Mouse (Mus musculus) thymus, postnatal 14 days (tissue): Measurements from ENCODE around the gene Olfr356.

Source experiments
- DNase-seq: peaks from one replicate; pipeline ENCODE4 v3.0.0; 2021

Gene Olfr356

GRCm38 (mm10) chr2:36936821-36937220, at the start of gene Olfr356:
Gene Olfr356, plus strand, starts transcription at chr2:36937121.
- DNase-seq, result no peak

DNA sequence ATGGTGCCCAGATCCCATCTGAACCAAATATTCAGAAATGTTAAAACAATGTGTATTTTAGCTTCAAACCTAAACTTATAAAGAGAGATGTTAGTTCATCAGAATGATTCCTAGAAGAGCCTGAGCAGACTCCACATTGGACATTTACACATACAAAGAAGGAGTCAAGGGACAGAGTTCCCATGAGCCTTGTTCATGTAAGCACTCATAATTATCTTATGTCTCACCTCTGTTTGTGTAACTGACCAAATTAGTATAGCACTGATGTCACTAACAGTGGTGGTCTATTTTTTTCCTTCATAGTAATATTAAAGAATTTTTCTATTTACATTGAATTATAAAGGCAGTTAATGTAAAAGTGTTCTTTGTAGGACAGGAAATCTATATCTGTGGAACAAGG, 44.1 kb upstream of the Olfr356 start, which contains the start of gene Olfr353:
Olfr353 (minus strand) TSS at position 101 of the 400 bp plus-strand sequence.
- DNase-seq, result no peak

GRCm38 (mm10) chr2:36897114-36897513, 39.8 kb upstream of the Olfr356 start:
- no peak for DNase-seq

- no peak for DNase-seq
Measured at GRCm38 (mm10) chr2:36905380-36905779, 31.5 kb upstream of the Olfr356 start, which contains the start of gene Olfr354. Gene Olfr354, plus strand, starts transcription at chr2:36905680.

GRCm38 (mm10) chr2:36928797-36929196, 8.1 kb upstream of the Olfr356 start, which contains the start of gene Olfr355:
Gene Olfr355, minus strand, starts transcription at chr2:36928897.
- no peak for DNase-seq
